Mouse (Mus musculus) left cerebral cortex, postnatal 36 days (tissue): ENCODE results near the gene Gxylt1. TPM values are rescaled to one million over a fixed set of nuclear protein-coding genes. Genes with fewer than 3 reads are reported as not detected.

Experiments
- DNase-seq, 2 experiments: peaks; one replicate each; pipeline ENCODE4 v3.0.0; 2021 to 2022; ENCODE audit warnings: low spot score in 2 of 2, mixed read lengths in 1 of 2
- intact Hi-C: fragments of 180-260 bp; cut with DNase I; formaldehyde crosslinking; loops from one replicate; pipeline ENCODE4 v1.15.1; 2025
- total RNA-seq, 2 experiments: library from RNA; stranded (reverse); gene quantifications; 2 replicates each; pipeline ENCODE4 v1.2.3; 2021

Gene Gxylt1
- total RNA-seq, 2 experiments from 2014 or later: 9.9 to 13.0 TPM

GRCm38 (mm10) chr15:93191387-93192145 lies 83.4 kb downstream of the Gxylt1 start:
- intact Hi-C loops: no loop called here
- DNase-seq: no peak

Other genes with a start within 250 kb of the Gxylt1 start
- 100 to 1,000 TPM; 102 to 113 TPM for gene Yaf2, start 61.8 kb upstream of the Gxylt1 start, total RNA-seq
- 10 to 100 TPM; 67.3 to 91.4 TPM for gene Zcrb1, start 123.2 kb upstream of the Gxylt1 start, total RNA-seq
- gene Pphln1, start 123.2 kb upstream of the Gxylt1 start, total RNA-seq: 10 to 100 TPM; 40.2 to 42.7 TPM